Mouse (Mus musculus) midbrain, embryonic 13.5 days (tissue): ENCODE data around the gene Krtap4-1. TPM values are rescaled to one million over a fixed set of nuclear protein-coding genes. Genes with fewer than 3 reads are reported as not detected.

Experiments used
- ATAC-seq: fragments of 200-750 bp; cut with Nextera tagmentation; 2 replicates; pipeline ENCODE4 v1.8.0; 2017; ENCODE audit warnings: mild to moderate bottlenecking, moderate TSS enrichment, moderate library complexity
- H3K27ac ChIP-seq: fragments of 300-500 bp; sonication (generic); 2 replicates; pipeline ENCODE4 v1.5.1; 2015; ENCODE audit warnings: inconsistent platforms, mild to moderate bottlenecking, moderate library complexity
- H3K27me3 ChIP-seq: fragments of 300-500 bp; sonication (generic); 2 replicates; pipeline ENCODE4 v1.6.1; 2015; ENCODE audit warnings: mild to moderate bottlenecking, inconsistent platforms
- H3K36me3 ChIP-seq: fragments of 300-500 bp; sonication (generic); 2 replicates; pipeline ENCODE4 v1.6.1; 2015; ENCODE audit warnings: mild to moderate bottlenecking, inconsistent platforms
- H3K4me1 ChIP-seq: fragments of 300-500 bp; sonication (generic); replicated peaks from 2 replicates; pipeline ENCODE4 v1.6.1; 2015; ENCODE audit warnings: inconsistent platforms
- H3K4me2 ChIP-seq: fragments of 300-500 bp; sonication (generic); replicated peaks from 2 replicates; pipeline ENCODE4 v1.6.1; 2015; ENCODE audit warnings: moderate library complexity, mild to moderate bottlenecking, inconsistent platforms
- H3K4me3 ChIP-seq: fragments of 300-500 bp; sonication (generic); replicated peaks from 2 replicates; pipeline ENCODE4 v1.5.1; 2015; ENCODE audit warnings: mild to moderate bottlenecking, inconsistent platforms
- H3K9ac ChIP-seq: fragments of 300-500 bp; sonication (generic); replicated peaks from 2 replicates; pipeline ENCODE4 v1.6.1; 2015; ENCODE audit warnings: mild to moderate bottlenecking, inconsistent platforms
- H3K9me3 ChIP-seq: fragments of 300-500 bp; sonication (generic); 2 replicates; pipeline ENCODE4 v1.6.1; 2016; ENCODE audit warnings: mild to moderate bottlenecking, inconsistent platforms
- WGBS: fragments of 180-500 bp; shearing (Covaris S2); methylation state at CpG from one replicate; pipeline ENCODE4 v1.1.7; 2015; 5-methylcytosine and 5-hydroxymethylcytosine counted together
- polyA plus RNA-seq: library from polyadenylated mRNA; unstranded; fragments of >200 nt; fragmentation: Nextera tagmentation; extraction: Ambion mirVana; gene quantifications from 2 replicates; pipeline ENCODE4 v1.2.1, GENCODE M21; 2015

Krtap4-1 gene
- polyA plus RNA-seq, 1 experiment from 2014 or later, result not detected

DNA sequence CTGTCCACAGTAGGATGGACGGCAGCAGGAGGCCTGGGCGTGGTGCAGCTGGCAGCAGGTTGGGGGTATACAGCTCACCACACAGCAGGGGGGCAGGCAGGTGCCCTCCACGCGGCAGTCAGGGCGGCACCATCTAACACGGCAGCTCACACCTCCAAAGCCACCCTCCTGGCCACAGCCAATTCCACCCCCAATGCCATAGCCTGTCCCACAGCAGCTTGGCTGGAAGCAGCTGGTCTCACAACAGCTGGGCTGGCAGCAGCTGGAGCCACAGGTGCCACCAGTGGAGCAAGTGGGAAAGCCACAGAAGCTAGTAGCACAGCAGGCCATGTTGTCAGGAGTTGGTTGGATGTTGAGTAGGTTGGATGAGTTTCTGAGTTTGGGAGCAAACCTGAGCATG is 47.4 kb downstream of the Krtap4-1 start, which contains the start of gene Krtap1-5:
Gene Krtap1-5 (minus strand): TSS at position 381 of the 400 bp plus-strand sequence.
- Histone ChIP-seq H3K36me3 (no peaks in the 10 kb centered on the region), H3K27ac (no peak within 1 kb of the TSS), H3K4me3 (no peak within 1 kb of the TSS), H3K9ac (no peak within 1 kb of the TSS), H3K4me1 (no peaks in the 10 kb centered on the region), H3K4me2 (no peak within 1 kb of the TSS), H3K9me3 (no peaks in the 10 kb centered on the region), H3K27me3 (no peaks in the 10 kb centered on the region)
- ATAC-seq, result no peak
- 89% methylated on average over 6 of the region's 6 CpGs for WGBS

Other genes with a start within 250 kb of the Krtap4-1 start
- 36.3 and 36.8 TPM in 2 replicates for gene Krt10, start 238.9 kb downstream of the Krtap4-1 start, polyA plus RNA-seq
- gene Krt12, start 206.0 kb downstream of the Krtap4-1 start, polyA plus RNA-seq, result 0.13 TPM in 1 of 2 replicates, not detected in the other
- 0.10 TPM in 1 of 2 replicates, not detected in the other for gene Krt20, start 190.1 kb downstream of the Krtap4-1 start, polyA plus RNA-seq
- not detected in 2 replicates for gene Krt23, start 135.1 kb downstream of the Krtap4-1 start, polyA plus RNA-seq
- gene Krt39, start 106.9 kb downstream of the Krtap4-1 start, polyA plus RNA-seq, result not detected in 2 replicates
- gene Krt40, start 85.1 kb downstream of the Krtap4-1 start, polyA plus RNA-seq, result not detected in 2 replicates
- gene Krtap3-3, start 77.4 kb downstream of the Krtap4-1 start, polyA plus RNA-seq, result not detected in 2 replicates
- not detected in 2 replicates for gene Krtap3-2, start 71.4 kb downstream of the Krtap4-1 start, polyA plus RNA-seq
- gene Gm11939, start 68.8 kb downstream of the Krtap4-1 start, polyA plus RNA-seq, result not detected in 2 replicates
- not detected in 2 replicates for gene Krtap3-1, start 61.6 kb downstream of the Krtap4-1 start, polyA plus RNA-seq
- not detected in 2 replicates for gene Krtap1-5, start 47.2 kb downstream of the Krtap4-1 start, polyA plus RNA-seq
- not detected in 2 replicates for gene Krtap1-4, start 44.6 kb downstream of the Krtap4-1 start, polyA plus RNA-seq
- not detected in 2 replicates for gene Krtap1-3, start 36.9 kb downstream of the Krtap4-1 start, polyA plus RNA-seq
- not detected in 2 replicates for gene Krtap9-3, start 30.1 kb downstream of the Krtap4-1 start, polyA plus RNA-seq
- not detected in 2 replicates for gene Gm11938, start 24.9 kb downstream of the Krtap4-1 start, polyA plus RNA-seq
- gene Gm11937, start 18.0 kb downstream of the Krtap4-1 start, polyA plus RNA-seq, result not detected in 2 replicates
- gene Krtap2-4, start 13.4 kb downstream of the Krtap4-1 start, polyA plus RNA-seq, result not detected in 2 replicates
- not detected in 2 replicates for gene Gm11562, start 7.8 kb downstream of the Krtap4-1 start, polyA plus RNA-seq
- gene Krtap4-2, start 6.8 kb upstream of the Krtap4-1 start, polyA plus RNA-seq, result not detected in 2 replicates
- gene Krtap4-7, start 15.9 kb upstream of the Krtap4-1 start, polyA plus RNA-seq, result not detected in 2 replicates
- not detected in 2 replicates for gene Gm11555, start 22.0 kb upstream of the Krtap4-1 start, polyA plus RNA-seq
- not detected in 2 replicates for gene Gm11563, start 30.7 kb upstream of the Krtap4-1 start, polyA plus RNA-seq
- gene Krtap4-6, start 37.7 kb upstream of the Krtap4-1 start, polyA plus RNA-seq, result not detected in 2 replicates
- not detected in 2 replicates for gene Gm14190, start 62.5 kb upstream of the Krtap4-1 start, polyA plus RNA-seq
- not detected in 2 replicates for gene Gm14180, start 106.1 kb upstream of the Krtap4-1 start, polyA plus RNA-seq
- gene Gm11595, start 144.7 kb upstream of the Krtap4-1 start, polyA plus RNA-seq, result not detected in 2 replicates
- not detected in 2 replicates for gene Krtap4-8, start 152.5 kb upstream of the Krtap4-1 start, polyA plus RNA-seq
- not detected in 2 replicates for gene Krtap4-9, start 157.0 kb upstream of the Krtap4-1 start, polyA plus RNA-seq
- gene Gm11596, start 165.2 kb upstream of the Krtap4-1 start, polyA plus RNA-seq, result not detected in 2 replicates
- not detected in 2 replicates for gene Gm11569, start 170.7 kb upstream of the Krtap4-1 start, polyA plus RNA-seq
- gene Gm11554, start 176.2 kb upstream of the Krtap4-1 start, polyA plus RNA-seq, result not detected in 2 replicates
- gene Krtap4-13, start 181.7 kb upstream of the Krtap4-1 start, polyA plus RNA-seq, result not detected in 2 replicates
- gene Gm11564, start 187.4 kb upstream of the Krtap4-1 start, polyA plus RNA-seq, result not detected in 2 replicates
- not detected in 2 replicates for gene 2300003K06Rik, start 209.8 kb upstream of the Krtap4-1 start, polyA plus RNA-seq
- gene Krtap4-16, start 223.4 kb upstream of the Krtap4-1 start, polyA plus RNA-seq, result not detected in 2 replicates
- not detected in 2 replicates for gene Gm11568, start 229.7 kb upstream of the Krtap4-1 start, polyA plus RNA-seq
- not detected in 2 replicates for gene Gm11559, start 236.2 kb upstream of the Krtap4-1 start, polyA plus RNA-seq
- gene Krtap9-1, start 245.2 kb upstream of the Krtap4-1 start, polyA plus RNA-seq, result not detected in 2 replicates